Mouse (Mus musculus) urinary bladder, postnatal 36 days (tissue): ENCODE results near the gene Gm428.
"Not testable (repeated sequence)": the region's sequence is repeated elsewhere in the genome, so short reads cannot be mapped to it uniquely, and the experiment has no call there.

ENCODE experiments used
- DNase-seq, 2 experiments: peaks; one replicate each; pipeline ENCODE4 v3.0.0; 2022; ENCODE audit warnings: low spot score in 2 of 2, mixed read lengths in 1 of 2

Gm428 gene

DNA sequence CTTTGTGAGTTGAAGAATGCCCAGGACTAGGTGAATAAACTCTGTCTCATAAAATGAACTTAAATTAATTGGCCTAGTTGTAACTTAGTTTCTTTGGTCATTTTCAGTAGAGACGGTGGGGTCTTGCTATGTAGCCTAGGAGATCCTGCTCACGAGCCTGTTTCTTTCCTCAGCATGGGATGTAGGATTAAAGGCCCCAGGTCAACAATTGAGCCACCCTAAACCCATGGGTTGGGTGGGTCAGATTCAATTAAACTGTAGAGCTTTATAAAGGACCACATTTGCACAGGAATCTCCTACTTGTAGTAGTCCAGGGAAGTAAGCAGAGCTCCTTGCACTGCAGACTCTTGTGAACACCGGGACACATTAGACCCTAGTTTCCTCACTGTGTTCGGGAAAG, at the start of gene Gm428:
Gene Gm428, plus strand, starts transcription at position 301 of the 400 bp plus-strand sequence.
- DNase-seq, result not testable (repeated sequence)

DNA sequence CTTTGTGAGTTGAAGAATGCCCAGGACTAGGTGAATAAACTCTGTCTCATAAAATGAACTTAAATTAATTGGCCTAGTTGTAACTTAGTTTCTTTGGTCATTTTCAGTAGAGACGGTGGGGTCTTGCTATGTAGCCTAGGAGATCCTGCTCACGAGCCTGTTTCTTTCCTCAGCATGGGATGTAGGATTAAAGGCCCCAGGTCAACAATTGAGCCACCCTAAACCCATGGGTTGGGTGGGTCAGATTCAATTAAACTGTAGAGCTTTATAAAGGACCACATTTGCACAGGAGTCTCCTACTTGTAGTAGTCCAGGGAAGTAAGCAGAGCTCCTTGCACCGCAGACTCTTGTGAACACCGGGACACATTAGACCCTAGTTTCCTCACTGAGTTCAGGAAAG, 45.5 kb upstream of the Gm428 start, which contains the start of gene Gm11236:
Gene Gm11236, plus strand, starts transcription at position 301 of the 400 bp plus-strand sequence.
- not testable (repeated sequence) for DNase-seq

DNA sequence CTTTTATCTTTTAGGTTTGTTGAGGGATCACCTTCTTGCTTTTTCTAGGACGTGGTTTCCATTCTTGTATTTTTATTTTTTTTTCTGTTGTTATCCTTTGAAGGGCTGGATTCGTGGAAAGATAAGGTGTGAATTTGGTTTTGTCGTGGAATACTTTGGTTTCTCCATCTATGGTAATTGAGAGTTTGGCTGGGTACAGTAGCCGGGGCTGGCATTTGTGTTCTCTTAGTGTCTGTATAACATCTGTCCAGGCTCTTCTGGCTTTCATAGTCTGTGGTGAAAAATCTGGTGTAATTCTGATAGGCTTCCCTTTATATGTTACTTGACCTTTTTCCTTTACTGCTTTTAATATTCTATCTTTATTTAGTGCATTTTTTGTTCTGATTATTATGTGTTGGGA, 21.5 kb upstream of the Gm428 start:
- DNase-seq, result not testable (repeated sequence)

DNA sequence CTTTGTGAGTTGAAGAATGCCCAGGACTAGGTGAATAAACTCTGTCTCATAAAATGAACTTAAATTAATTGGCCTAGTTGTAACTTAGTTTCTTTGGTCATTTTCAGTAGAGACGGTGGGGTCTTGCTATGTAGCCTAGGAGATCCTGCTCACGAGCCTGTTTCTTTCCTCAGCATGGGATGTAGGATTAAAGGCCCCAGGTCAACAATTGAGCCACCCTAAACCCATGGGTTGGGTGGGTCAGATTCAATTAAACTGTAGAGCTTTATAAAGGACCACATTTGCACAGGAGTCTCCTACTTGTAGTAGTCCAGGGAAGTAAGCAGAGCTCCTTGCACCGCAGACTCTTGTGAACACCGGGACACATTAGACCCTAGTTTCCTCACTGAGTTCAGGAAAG, 15.3 kb upstream of the Gm428 start, which contains the start of gene Gm11239:
Gene Gm11239, plus strand, starts transcription at position 301 of the 400 bp plus-strand sequence.
- DNase-seq, result not testable (repeated sequence)

DNA sequence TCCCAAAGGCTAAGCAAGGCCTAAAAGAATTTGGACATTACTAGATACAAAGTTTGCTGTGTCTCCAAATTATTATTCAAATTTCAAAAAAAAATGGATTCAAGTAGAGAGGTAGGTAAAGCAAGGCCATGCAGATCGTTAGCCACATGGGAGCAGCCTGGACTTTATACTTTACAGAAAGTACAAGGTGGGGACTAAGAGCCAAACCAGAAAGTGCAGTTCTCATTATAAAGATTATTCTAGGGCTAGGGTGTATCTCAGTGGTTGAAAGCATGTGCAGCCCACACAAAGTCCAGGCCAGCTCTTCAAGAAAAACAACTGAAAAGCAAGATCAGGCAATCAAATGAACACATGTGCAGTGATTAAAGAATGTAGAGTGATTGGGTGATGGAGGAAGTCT, 35.4 kb downstream of the Gm428 start:
- no peak for DNase-seq

DNA sequence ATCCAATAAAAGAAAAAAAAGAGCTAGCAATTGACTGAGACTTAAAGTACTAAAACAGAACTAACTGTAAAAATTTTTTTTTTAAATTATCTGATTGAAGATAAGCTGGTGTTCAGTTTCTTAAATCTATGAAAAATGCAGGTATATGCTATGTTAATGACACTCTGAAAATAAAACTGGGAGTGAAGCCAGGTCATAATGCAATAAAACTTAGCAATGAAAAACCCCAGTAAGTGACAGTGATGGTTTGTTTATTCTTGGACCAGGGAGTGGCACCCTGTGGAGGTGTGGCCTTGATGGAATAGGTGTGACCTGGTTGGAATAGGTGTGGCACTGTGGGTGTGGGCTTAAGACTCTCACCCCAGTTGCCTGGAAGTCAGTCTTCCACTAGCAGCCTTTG, 36.5 kb downstream of the Gm428 start:
- DNase-seq, result no peak
